Mouse (Mus musculus) macrophage (primary cell): ENCODE measurements around the gene Fcrlb. TPM values are rescaled to one million over a fixed set of nuclear protein-coding genes. Genes with fewer than 3 reads are reported as not detected.

Source experiments
- H3K27ac ChIP-seq: fragments of 350-480 bp; formaldehyde crosslinking; 2 replicates; pipeline ENCODE4 v1.9.0; 2021
- H3K36me3 ChIP-seq: fragments of 350-480 bp; formaldehyde crosslinking; 2 replicates; pipeline ENCODE4 v1.9.0; 2021; ENCODE audit errors: inconsistent target
- H3K4me3 ChIP-seq: fragments of 350-480 bp; formaldehyde crosslinking; 2 replicates; pipeline ENCODE4 v1.9.0; 2021; ENCODE audit errors: inconsistent target
- H3K79me2 ChIP-seq: fragments of 350-480 bp; formaldehyde crosslinking; 2 replicates; pipeline ENCODE4 v1.9.0; 2021; ENCODE audit errors: inconsistent target
- WGBS: methylation state at CpG from one replicate; pipeline ENCODE4 v1.1.7; 2026; ENCODE audit warnings: inconsistent platforms; ENCODE audit not compliant: missing documents; 5-methylcytosine and 5-hydroxymethylcytosine counted together
- polyA plus RNA-seq: library from polyadenylated mRNA; stranded (reverse); fragments of 250-400 nt; gene quantifications from 3 replicates; pipeline ENCODE4 v1.2.4, GENCODE M21; 2018; ENCODE audit warnings: inconsistent platforms

Fcrlb gene
- polyA plus RNA-seq, 1 experiment from 2014 or later, result not detected

DNA sequence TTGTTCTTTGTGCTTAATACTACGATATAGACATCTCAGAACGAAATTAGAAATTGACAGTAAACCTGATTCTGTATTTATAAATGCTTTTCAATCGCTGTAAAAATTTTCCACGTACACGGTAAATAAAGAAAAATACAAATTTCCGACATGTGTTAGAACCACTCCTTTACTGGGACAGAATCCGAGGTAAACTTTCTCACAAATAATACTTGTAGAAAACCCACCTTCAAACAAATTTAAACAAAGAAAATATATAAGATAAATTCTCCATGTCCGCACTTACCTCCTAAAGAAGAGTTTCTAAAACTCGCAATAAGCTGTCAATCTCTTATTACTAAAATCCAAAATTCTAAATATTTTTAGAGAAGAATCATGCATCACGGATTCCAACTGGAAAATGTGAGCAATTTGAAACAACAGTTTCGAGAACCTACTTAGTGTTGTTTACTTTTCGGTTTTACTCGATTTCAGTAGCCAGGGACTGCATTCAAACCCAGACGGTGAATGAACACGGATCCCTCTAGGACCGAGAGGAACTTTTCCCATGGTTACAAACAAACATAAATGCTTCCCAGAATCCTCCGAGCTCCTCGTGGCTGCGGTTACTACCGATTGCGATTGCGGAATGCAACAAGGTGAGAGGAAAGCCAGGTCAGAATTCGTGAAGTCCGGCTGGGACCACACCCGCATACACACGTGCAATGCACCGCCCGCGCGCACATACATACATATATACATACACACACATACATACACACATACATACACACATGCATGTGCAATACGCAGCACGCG is 44.4 kb downstream of the Fcrlb start:
- H3K4me3 ChIP-seq, result peak overlapping the region; percentile 100
- H3K79me2 ChIP-seq, result peaks cover 47% of the 10 kb centered on the region
- WGBS, result under 1% methylated on average over 32 of the region's 33 CpGs
- H3K36me3 ChIP-seq, result no peaks in the 10 kb centered on the region
- peak overlapping the region; percentile 87 for H3K27ac ChIP-seq

DNA sequence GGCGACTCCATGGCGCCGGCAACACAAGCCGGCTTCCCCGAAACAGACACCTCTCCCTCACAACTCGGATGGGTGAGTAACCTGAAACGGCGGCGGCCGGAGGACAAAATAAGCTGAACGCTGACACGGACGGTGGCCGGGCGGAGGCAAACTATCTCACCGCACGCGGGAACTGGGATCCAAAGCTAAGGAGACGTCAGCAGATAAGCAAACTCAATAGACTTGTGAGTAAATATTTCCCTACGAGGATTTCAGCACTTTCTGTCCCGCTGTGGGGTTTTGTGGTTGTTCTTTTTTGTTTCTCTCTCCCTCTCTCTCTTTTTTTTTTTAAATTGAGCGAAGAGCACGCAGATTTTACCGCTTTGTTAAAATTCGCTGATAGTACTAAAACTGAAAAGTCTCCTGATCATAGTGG is 45.0 kb downstream of the Fcrlb start, which contains the start of gene Atf6:
Gene Atf6 (minus strand): TSS at position 81 of the 415 bp plus-strand sequence.
- H3K36me3 ChIP-seq, result no peaks in the 10 kb centered on the region
- H3K27ac ChIP-seq, result peak within 1 kb of the TSS; percentile 87
- WGBS, result under 1% methylated on average over 25 of the region's 25 CpGs

GRCm38 (mm10) chr1:170866992-170867690 is 45.6 kb downstream of the Fcrlb start:
- Histone ChIP-seq H3K36me3 (no peaks in the 10 kb centered on the region), H3K4me3 (peak overlapping the region; percentile 100), H3K27ac (peak overlapping the region; percentile 87), H3K79me2 (peaks cover 58% of the 10 kb centered on the region)
- 2% methylated on average over 30 of the region's 30 CpGs for WGBS

More for the DNA sequence above, 45.0 kb downstream of the Fcrlb start, which contains the start of gene Atf6:
- peak within 1 kb of the TSS; percentile 100 for H3K4me3 ChIP-seq
- H3K79me2 ChIP-seq, result peaks cover 53% of the 10 kb centered on the region

- Histone ChIP-seq H3K4me3 (no peak overlapping the region; the same call in 1 of the 2 replicates), H3K79me2 (peaks cover 76% of the 10 kb centered on the region), H3K27ac (peak overlapping the region; percentile 35), H3K36me3 (no peaks in the 10 kb centered on the region)
- 11% methylated on average over 5 of the region's 5 CpGs for WGBS
Measured at GRCm38 (mm10) chr1:170865406-170865805, 47.3 kb downstream of the Fcrlb start.

GRCm38 (mm10) chr1:170864754-170865153 is 48.0 kb downstream of the Fcrlb start:
- H3K4me3 ChIP-seq, result no peak overlapping the region
- H3K27ac ChIP-seq, result peak overlapping the region; percentile 79
- 62% methylated on average over 3 of the region's 3 CpGs for WGBS
- H3K36me3 ChIP-seq, result no peaks in the 10 kb centered on the region
- peaks cover 82% of the 10 kb centered on the region for H3K79me2 ChIP-seq

- peak overlapping the region; percentile 79 for H3K27ac ChIP-seq
- peaks cover 87% of the 10 kb centered on the region for H3K79me2 ChIP-seq
- no peak overlapping the region for H3K4me3 ChIP-seq
- no peaks in the 10 kb centered on the region for H3K36me3 ChIP-seq
Measured at GRCm38 (mm10) chr1:170864234-170864633, 48.5 kb downstream of the Fcrlb start.

DNA sequence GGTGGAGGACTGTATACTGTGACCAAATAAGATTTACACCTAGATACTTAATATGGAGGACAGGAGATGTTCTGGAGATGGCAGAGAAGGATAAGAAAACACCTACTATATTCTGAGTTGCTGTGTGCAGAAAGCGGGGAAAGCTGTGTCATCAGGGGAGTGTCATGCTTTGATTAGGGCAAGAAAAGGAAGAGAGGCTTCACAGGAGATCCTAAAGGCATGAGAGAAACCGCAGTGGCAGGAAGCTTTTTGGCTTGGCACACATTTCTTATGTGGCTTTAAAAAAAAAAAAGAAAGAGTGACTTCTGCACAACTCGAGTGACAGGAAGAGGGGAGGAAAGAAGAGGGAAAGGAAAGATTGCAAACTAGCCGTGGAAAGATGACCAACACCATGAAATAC is 49.7 kb downstream of the Fcrlb start:
- Histone ChIP-seq H3K79me2 (peaks cover 99% of the 10 kb centered on the region), H3K36me3 (no peaks in the 10 kb centered on the region), H3K4me3 (peak overlapping the region; percentile 3; the same call in 1 of the 2 replicates), H3K27ac (peak overlapping the region; percentile 79)
- WGBS, result 0% methylated on average over 3 of the region's 4 CpGs

DNA sequence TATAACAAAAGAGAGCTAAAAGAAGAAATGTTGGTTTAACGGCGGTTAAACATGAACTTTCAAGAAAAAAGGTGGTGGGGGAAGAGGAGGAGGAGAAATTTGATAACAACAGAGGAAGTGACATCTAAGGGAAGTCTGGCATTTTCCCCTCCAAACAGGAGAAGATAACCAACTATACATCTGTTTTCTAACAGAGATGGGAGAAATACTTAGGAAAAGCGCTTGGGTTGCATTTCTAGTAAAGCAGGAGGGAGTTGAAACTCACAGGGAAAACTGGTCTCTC is 50.4 kb downstream of the Fcrlb start:
- Histone ChIP-seq H3K27ac (peak overlapping the region; percentile 79), H3K79me2 (peaks cover 100% of the 10 kb centered on the region), H3K36me3 (no peaks in the 10 kb centered on the region), H3K4me3 (peak overlapping the region; percentile 3; the same call in 1 of the 2 replicates)
- 69% methylated on average over 3 of the region's 3 CpGs for WGBS

GRCm38 (mm10) chr1:170861671-170862434 is 50.9 kb downstream of the Fcrlb start:
- H3K36me3 ChIP-seq, result no peaks in the 10 kb centered on the region
- H3K27ac ChIP-seq, result peak overlapping the region; percentile 79
- peaks cover 100% of the 10 kb centered on the region for H3K79me2 ChIP-seq
- H3K4me3 ChIP-seq, result no peak overlapping the region
- 63% methylated on average over 13 of the region's 13 CpGs for WGBS

DNA sequence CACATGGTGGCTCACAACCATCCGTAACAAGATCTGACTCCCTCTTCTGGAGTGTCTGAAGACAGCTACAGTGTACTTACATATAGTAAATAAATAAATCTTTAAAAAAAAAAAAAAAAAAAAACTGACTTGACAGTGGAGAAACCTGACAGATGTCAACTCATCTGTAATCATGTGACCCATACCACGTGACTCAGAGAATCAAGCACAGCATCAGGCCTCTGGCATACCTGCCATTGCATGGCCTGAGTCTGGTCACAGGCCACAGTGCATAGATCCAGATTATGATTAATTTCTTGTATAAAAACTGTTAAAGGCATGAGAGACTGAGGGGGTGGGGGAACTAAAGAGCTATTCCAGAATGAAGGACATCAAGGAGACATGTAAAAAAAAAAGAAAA is 53.9 kb downstream of the Fcrlb start:
- no peak overlapping the region for H3K27ac ChIP-seq
- H3K36me3 ChIP-seq, result no peaks in the 10 kb centered on the region
- peaks cover 94% of the 10 kb centered on the region for H3K79me2 ChIP-seq
- WGBS, result 75% methylated on average over 1 of the region's 2 CpGs
- H3K4me3 ChIP-seq, result no peak overlapping the region

DNA sequence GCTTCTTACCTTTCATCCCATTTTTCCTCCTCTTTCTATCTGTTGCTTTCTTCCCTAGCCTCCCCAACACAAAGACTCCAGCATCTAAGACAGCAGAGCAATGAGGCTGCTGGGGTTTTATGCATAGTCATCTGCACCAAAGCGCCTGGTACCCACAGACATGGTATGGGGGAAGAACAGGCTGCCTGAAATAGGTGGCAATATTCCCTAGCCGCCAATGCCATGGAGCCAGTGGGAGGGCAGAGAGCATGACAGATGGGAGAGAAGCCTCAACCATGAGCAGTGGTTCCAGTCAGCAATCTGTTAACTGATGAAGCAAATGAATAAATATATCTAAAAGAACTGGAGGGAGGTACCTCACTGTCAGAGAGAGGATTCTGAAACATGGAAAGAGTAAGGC is 55.4 kb downstream of the Fcrlb start:
- 77% methylated on average over 2 of the region's 2 CpGs for WGBS
- Histone ChIP-seq H3K4me3 (no peak overlapping the region), H3K79me2 (peaks cover 83% of the 10 kb centered on the region), H3K36me3 (no peaks in the 10 kb centered on the region), H3K27ac (no peak overlapping the region)

Other genes with a start within 250 kb of the Fcrlb start
- gene Atf6, start 45.2 kb downstream of the Fcrlb start, polyA plus RNA-seq, result 41.4 to 56.5 TPM (median 54.4 TPM) in 3 replicates
- 0.43 to 0.62 TPM (median 0.55 TPM) in 3 replicates for gene Gm26620, start 27.9 kb downstream of the Fcrlb start, polyA plus RNA-seq
- gene Dusp12, start 27.4 kb downstream of the Fcrlb start, polyA plus RNA-seq, result 9.6 to 14.7 TPM (median 12.1 TPM) in 3 replicates
- 0.26 to 0.79 TPM (median 0.56 TPM) in 3 replicates for gene Fcrla, start 14.6 kb upstream of the Fcrlb start, polyA plus RNA-seq
- gene Fcgr2b, start 63.6 kb upstream of the Fcrlb start, polyA plus RNA-seq, result 372 to 843 TPM (median 791 TPM) in 3 replicates
- gene Fcgr4, start 106.0 kb upstream of the Fcrlb start, polyA plus RNA-seq, result 192 to 337 TPM (median 269 TPM) in 3 replicates
- 921 to 1,206 TPM (median 1,155 TPM) in 3 replicates for gene Fcgr3, start 152.0 kb upstream of the Fcrlb start, polyA plus RNA-seq
- 4.2 to 31.6 TPM (median 7.6 TPM) in 3 replicates for gene Cfap126, start 201.0 kb upstream of the Fcrlb start, polyA plus RNA-seq
- 81.5 to 101 TPM (median 100 TPM) in 3 replicates for gene Sdhc, start 237.7 kb upstream of the Fcrlb start, polyA plus RNA-seq
- 0.25 TPM in 1 of 3 replicates, not detected in the others for gene Mpz, start 237.8 kb upstream of the Fcrlb start, polyA plus RNA-seq